Mouse (Mus musculus) neural tube, embryonic 14.5 days (tissue): ENCODE measurements around the gene Slc25a34. TPM values are rescaled to one million over a fixed set of nuclear protein-coding genes. Genes with fewer than 3 reads are reported as not detected.

Source experiments
- ATAC-seq: fragments of 200-750 bp; cut with Nextera tagmentation; 2 replicates; pipeline ENCODE4 v1.8.0; 2017; ENCODE audit warnings: low read depth, mild to moderate bottlenecking, moderate TSS enrichment, moderate library complexity
- H3K27ac ChIP-seq: fragments of 300-500 bp; sonication (generic); 2 replicates; pipeline ENCODE4 v1.5.1; 2014; ENCODE audit warnings: low read depth, mild to moderate bottlenecking, control low read depth, low read length, moderate library complexity, mixed read lengths
- H3K27me3 ChIP-seq: fragments of 300-500 bp; sonication (generic); 2 replicates; pipeline ENCODE4 v1.6.1; 2014; ENCODE audit warnings: low read length; ENCODE audit not compliant: control insufficient read depth, insufficient read depth
- H3K36me3 ChIP-seq: fragments of 300-500 bp; sonication (generic); 2 replicates; pipeline ENCODE4 v1.6.1; 2014; ENCODE audit warnings: low read length, mixed read lengths; ENCODE audit not compliant: control insufficient read depth, insufficient read depth
- H3K4me1 ChIP-seq: fragments of 300-500 bp; sonication (generic); 2 replicates; pipeline ENCODE4 v1.6.1; 2014; ENCODE audit warnings: low read length; ENCODE audit not compliant: control insufficient read depth, insufficient read depth
- H3K4me2 ChIP-seq: fragments of 300-500 bp; sonication (generic); 2 replicates; pipeline ENCODE4 v1.6.1; 2014; ENCODE audit warnings: mild to moderate bottlenecking, low read depth, low read length, control low read depth
- H3K4me3 ChIP-seq: fragments of 300-500 bp; sonication (generic); 2 replicates; pipeline ENCODE4 v1.5.1; 2014; ENCODE audit warnings: low read depth, low read length, control low read depth, mixed read lengths
- H3K9ac ChIP-seq: fragments of 300-500 bp; sonication (generic); replicated peaks from 2 replicates; pipeline ENCODE4 v1.6.1; 2014; ENCODE audit warnings: low read depth, mild to moderate bottlenecking, control low read depth, low read length, mixed read lengths
- H3K9me3 ChIP-seq: fragments of 300-500 bp; sonication (generic); 2 replicates; pipeline ENCODE4 v1.6.1; 2016; ENCODE audit warnings: low read length; ENCODE audit not compliant: control insufficient read depth
- WGBS: fragments of 180-500 bp; shearing (Covaris S2); extraction: QIAGEN DNeasy Blood & Tissue Kit; methylation state at CpG from one replicate; pipeline ENCODE4 v1.1.7; 2014; 5-methylcytosine and 5-hydroxymethylcytosine counted together
- polyA plus RNA-seq: library from polyadenylated mRNA; unstranded; fragments of >200 nt; fragmentation: Nextera tagmentation; extraction: Ambion mirVana; gene quantifications from 2 replicates; pipeline ENCODE4 v1.2.1, GENCODE M21; 2014

Slc25a34 gene
- polyA plus RNA-seq, 1 experiment from 2014 or later, result not detected

DNA sequence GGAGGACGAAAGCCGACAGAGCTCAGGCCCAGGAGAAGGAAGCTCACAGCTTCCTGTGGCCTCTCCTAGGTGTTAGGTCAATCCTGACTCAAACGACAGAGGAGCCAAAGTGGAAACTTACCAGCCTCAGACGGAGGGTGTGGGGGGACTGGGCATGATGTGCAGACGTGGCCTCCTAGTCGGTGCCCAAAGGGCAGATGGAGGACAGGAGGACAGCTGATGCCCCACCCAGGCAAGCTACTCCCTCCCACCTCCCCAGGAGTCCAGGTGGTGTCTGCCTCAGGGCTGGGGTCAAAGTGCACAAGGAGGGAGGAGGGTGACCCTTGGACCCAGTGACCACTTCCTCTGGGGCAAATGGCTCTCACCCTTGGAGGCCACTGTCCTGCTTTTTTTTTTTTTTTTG, 52.3 kb downstream of the Slc25a34 start:
- H3K9ac ChIP-seq, result no peak overlapping the region
- no peaks in the 10 kb centered on the region for H3K4me1 ChIP-seq
- H3K4me3 ChIP-seq, result no peak overlapping the region
- H3K27ac ChIP-seq, result no peak overlapping the region
- H3K9me3 ChIP-seq, result no peaks in the 10 kb centered on the region
- no peaks in the 10 kb centered on the region for H3K27me3 ChIP-seq
- no peak overlapping the region for H3K4me2 ChIP-seq
- no peaks in the 10 kb centered on the region for H3K36me3 ChIP-seq
- WGBS, result 81% methylated on average over 6 of the region's 6 CpGs
- no peak for ATAC-seq

DNA sequence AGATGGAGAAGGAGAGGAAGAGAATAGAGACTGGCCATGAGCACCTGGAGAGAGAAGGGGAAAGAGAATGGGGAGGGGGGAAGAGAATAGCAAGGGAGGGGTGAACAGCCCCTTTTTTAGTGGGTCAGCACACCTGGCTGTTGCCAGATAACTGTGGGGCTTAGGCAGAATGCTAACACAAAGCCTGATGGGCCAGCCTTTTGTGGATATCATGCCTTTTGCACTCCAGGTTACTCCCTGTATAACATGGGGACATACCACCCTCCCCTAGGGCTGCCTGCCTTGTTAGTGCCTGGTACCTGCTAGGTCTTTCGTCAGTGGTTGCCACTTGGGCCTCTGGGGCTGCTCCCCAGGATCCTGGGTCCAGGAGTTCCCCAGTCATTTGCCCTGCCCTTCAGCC, 52.8 kb downstream of the Slc25a34 start:
- no peaks in the 10 kb centered on the region for H3K4me1 ChIP-seq
- H3K4me2 ChIP-seq, result no peak overlapping the region
- WGBS, result 79% methylated on average over 1 of the region's 1 CpGs
- no peak overlapping the region for H3K27ac ChIP-seq
- no peak overlapping the region for H3K9ac ChIP-seq
- no peaks in the 10 kb centered on the region for H3K36me3 ChIP-seq
- H3K4me3 ChIP-seq, result no peak overlapping the region
- no peak for ATAC-seq
- H3K27me3 ChIP-seq, result no peaks in the 10 kb centered on the region
- H3K9me3 ChIP-seq, result no peaks in the 10 kb centered on the region

DNA sequence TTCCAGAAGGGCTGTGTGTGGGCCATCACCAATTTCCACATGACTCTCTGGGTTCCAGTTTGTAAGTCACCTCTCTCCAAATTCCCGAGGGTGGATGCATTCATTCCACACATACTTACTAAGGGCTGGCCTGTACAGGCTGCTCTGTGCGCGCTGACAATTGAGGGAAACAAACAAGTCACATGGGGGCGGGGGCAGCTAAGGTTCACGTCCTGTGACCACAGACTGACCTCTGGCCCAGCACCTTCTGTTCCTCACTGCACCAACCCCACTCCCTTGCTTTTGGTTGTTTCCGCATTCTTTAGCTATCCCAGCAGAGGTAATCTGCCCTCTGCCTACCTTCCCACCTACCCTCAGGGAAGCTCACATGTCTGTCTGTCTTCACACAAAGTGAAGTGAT, 53.6 kb downstream of the Slc25a34 start:
- Histone ChIP-seq H3K27ac (no peak overlapping the region), H3K9ac (no peak overlapping the region), H3K9me3 (no peaks in the 10 kb centered on the region), H3K4me2 (no peak overlapping the region), H3K36me3 (no peaks in the 10 kb centered on the region), H3K27me3 (no peaks in the 10 kb centered on the region), H3K4me1 (no peaks in the 10 kb centered on the region), H3K4me3 (no peak overlapping the region)
- ATAC-seq, result no peak
- 61% methylated on average over 6 of the region's 6 CpGs for WGBS

DNA sequence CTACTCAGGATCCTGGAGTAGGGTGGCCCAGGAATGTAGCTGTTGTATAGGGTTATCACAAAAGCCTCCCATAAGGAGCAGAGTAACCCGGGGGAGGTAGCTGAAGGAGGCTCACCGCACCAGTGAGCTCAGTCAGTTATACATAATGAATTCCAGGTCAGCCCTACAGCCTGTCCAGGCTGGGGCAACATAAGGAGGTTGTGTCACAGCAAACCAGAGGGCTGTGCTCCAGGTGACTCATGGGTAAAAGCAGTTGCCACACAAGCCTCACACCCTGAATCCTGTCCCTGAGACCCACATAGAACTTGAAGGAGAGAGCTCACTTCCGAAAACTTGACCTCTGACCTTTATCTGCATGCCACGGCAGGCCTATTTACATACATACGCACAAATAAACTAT, 54.7 kb downstream of the Slc25a34 start:
- Histone ChIP-seq H3K27ac (no peak overlapping the region), H3K4me3 (no peak overlapping the region), H3K4me1 (no peaks in the 10 kb centered on the region), H3K27me3 (no peaks in the 10 kb centered on the region), H3K4me2 (no peak overlapping the region), H3K36me3 (no peaks in the 10 kb centered on the region), H3K9me3 (no peaks in the 10 kb centered on the region), H3K9ac (no peak overlapping the region)
- no peak for ATAC-seq
- 92% methylated on average over 5 of the region's 5 CpGs for WGBS

Other genes with a start within 250 kb of the Slc25a34 start
- gene Clcnka, start 225.1 kb downstream of the Slc25a34 start, polyA plus RNA-seq, result 0.33 TPM in 1 of 2 replicates, not detected in the other
- not detected in 2 replicates for gene Clcnkb, start 207.8 kb downstream of the Slc25a34 start, polyA plus RNA-seq
- gene Hspb7, start 203.0 kb downstream of the Slc25a34 start, polyA plus RNA-seq, result 0.12 TPM in 1 of 2 replicates, not detected in the other
- 0.39 TPM in 1 of 2 replicates, not detected in the other for gene Srarp, start 187.7 kb downstream of the Slc25a34 start, polyA plus RNA-seq
- 32.2 and 36.6 TPM in 2 replicates for gene Zbtb17, start 179.2 kb downstream of the Slc25a34 start, polyA plus RNA-seq
- gene Spen, start 85.2 kb downstream of the Slc25a34 start, polyA plus RNA-seq, result 21.7 and 23.9 TPM in 2 replicates
- 29.1 and 32.9 TPM in 2 replicates for gene Fblim1, start 17.7 kb downstream of the Slc25a34 start, polyA plus RNA-seq
- 0.12 and 0.26 TPM in 2 replicates for gene Tmem82, start 5.2 kb downstream of the Slc25a34 start, polyA plus RNA-seq
- 5.3 and 6.5 TPM in 2 replicates for gene Plekhm2, start 41.1 kb upstream of the Slc25a34 start, polyA plus RNA-seq
- gene Rsc1a1, start 61.8 kb upstream of the Slc25a34 start, polyA plus RNA-seq, result 0.82 and 0.83 TPM in 2 replicates
- gene Ddi2, start 99.6 kb upstream of the Slc25a34 start, polyA plus RNA-seq, result 11.5 and 15.2 TPM in 2 replicates
- gene Agmat, start 122.9 kb upstream of the Slc25a34 start, polyA plus RNA-seq, result not detected in 2 replicates
- gene Dnajc16, start 167.1 kb upstream of the Slc25a34 start, polyA plus RNA-seq, result 5.8 and 6.4 TPM in 2 replicates
- gene Casp9, start 169.8 kb upstream of the Slc25a34 start, polyA plus RNA-seq, result 17.3 and 18.2 TPM in 2 replicates
- gene Cela2a, start 202.3 kb upstream of the Slc25a34 start, polyA plus RNA-seq, result not detected in 2 replicates
- not detected in 2 replicates for gene Ctrc, start 222.5 kb upstream of the Slc25a34 start, polyA plus RNA-seq